Comparison of ENCODE assay signal across 8 mouse cellular contexts in genomic region chr14:124676506-124677177, GRCm38 (mm10). TPM values are rescaled to one million over a fixed set of nuclear protein-coding genes. Genes with fewer than 3 reads are reported as not detected.
DNase-seq lines count a peak whose midpoint lies in the region; ATAC-seq lines count a peak whose summit lies in the region.

TSS of gene Fgf14 (minus strand) at chr14:124677127.

- DNase-seq in heart, embryonic 10.5 days (ENCODE audit: low spot score), result no peak
- no peak for DNase-seq in heart, adult 9 months (ENCODE audit: low spot score in 2 of 2)
- peak; percentile 51 for DNase-seq in hindbrain, embryonic 11.5 days (ENCODE audit: low spot score)
- DNase-seq in urinary bladder, adult 18-20 months (ENCODE audit: low spot score in 2 of 2), result no peak
- no peak for DNase-seq in testis, postnatal 14 days (ENCODE audit: low spot score)

- H3K9ac ChIP-seq in hindbrain, embryonic 11.5 days (ENCODE audit: low read depth, low read length), result peak within 1 kb of the TSS; percentile 46
- no peak within 1 kb of the TSS for H3K9ac ChIP-seq in liver, embryonic 12.5 days

- no peaks in the 10 kb centered on the region for H3K36me3 ChIP-seq in heart, embryonic 10.5 days
- H3K36me3 ChIP-seq in hindbrain, embryonic 11.5 days (ENCODE audit: control insufficient read depth, insufficient read depth, low read length), result no peaks in the 10 kb centered on the region
- H3K36me3 ChIP-seq in liver, embryonic 12.5 days, result no peaks in the 10 kb centered on the region

- H3K4me3 ChIP-seq in heart, embryonic 10.5 days, result peak within 1 kb of the TSS; percentile 58
- peak within 1 kb of the TSS; percentile 60 for H3K4me3 ChIP-seq in brown adipose tissue, adult 24 weeks (ENCODE audit: insufficient read depth, low read depth, low read length)
- peak within 1 kb of the TSS; percentile 42 for H3K4me3 ChIP-seq in hindbrain, embryonic 11.5 days (ENCODE audit: low read depth, low read length)
- H3K4me3 ChIP-seq in liver, embryonic 12.5 days, result no peak within 1 kb of the TSS

- H3K4me2 ChIP-seq in hindbrain, embryonic 11.5 days (replicated peaks; ENCODE audit: low read depth, low read length), result peak within 1 kb of the TSS; percentile 61
- peak within 1 kb of the TSS; percentile 37; the same call in 1 of the 2 replicates for H3K4me2 ChIP-seq in liver, embryonic 12.5 days

- ATAC-seq in hindbrain, embryonic 11.5 days (ENCODE audit: low FRiP score), result no peak
- no peak for ATAC-seq in liver, embryonic 12.5 days
- no peak for ATAC-seq in CD4-positive, CD25-positive, alpha-beta regulatory T cell, adult 4 months

- WGBS in heart, embryonic 10.5 days, result 30% methylated on average over 12 of the region's 12 CpGs
- 10% methylated on average over 12 of the region's 12 CpGs for whole genome bisulfite sequencing in hindbrain, embryonic 11.5 days
- 34% methylated on average over 12 of the region's 12 CpGs for WGBS in liver, embryonic 12.5 days (ENCODE audit: insufficient replicate concordance)

- peaks cover 18% of the 10 kb centered on the region for H3K27me3 ChIP-seq in heart, embryonic 10.5 days (ENCODE audit: insufficient read depth, poor library complexity, severe bottlenecking)
- no peaks in the 10 kb centered on the region for H3K27me3 ChIP-seq in hindbrain, embryonic 11.5 days (ENCODE audit: control insufficient read depth, insufficient read depth, low read length)
- H3K27me3 ChIP-seq in liver, embryonic 12.5 days (replicated peaks), result peaks cover 24% of the 10 kb centered on the region

- H3K9me3 ChIP-seq in heart, embryonic 10.5 days, result no peaks in the 10 kb centered on the region
- H3K9me3 ChIP-seq in hindbrain, embryonic 11.5 days (ENCODE audit: control insufficient read depth, low read length), result no peaks in the 10 kb centered on the region
- no peaks in the 10 kb centered on the region for H3K9me3 ChIP-seq in liver, embryonic 12.5 days (replicated peaks)

- H3K27ac ChIP-seq in heart, embryonic 10.5 days, result 0 out of 2 replicates have a peak within 1 kb of the TSS, but pooled peaks have one; percentile 10
- H3K27ac ChIP-seq in brown adipose tissue, adult 24 weeks (replicated peaks; ENCODE audit: low read depth, low read length), result peak within 1 kb of the TSS; percentile 59
- no peak within 1 kb of the TSS for H3K27ac ChIP-seq in hindbrain, embryonic 11.5 days (ENCODE audit: low read depth, low read length)
- no peak within 1 kb of the TSS for H3K27ac ChIP-seq in liver, embryonic 12.5 days

- peaks cover 13% of the 10 kb centered on the region for H3K4me1 ChIP-seq in heart, embryonic 10.5 days
- no peaks in the 10 kb centered on the region for H3K4me1 ChIP-seq in brown adipose tissue, adult 24 weeks (ENCODE audit: control insufficient read depth, insufficient read depth, insufficient read length, low read length)
- H3K4me1 ChIP-seq in hindbrain, embryonic 11.5 days (replicated peaks; ENCODE audit: control insufficient read depth, insufficient read depth, low read length), result no peaks in the 10 kb centered on the region
- H3K4me1 ChIP-seq in liver, embryonic 12.5 days, result no peaks in the 10 kb centered on the region

RNA-seq across cellular contexts. Expression of gene Fgf14, which starts in this region (rescaled TPM):
- 0.44 and 1.4 TPM in 2 replicates for polyA plus RNA-seq in heart, embryonic 10.5 days (2016; fragmentation: Nextera tagmentation; extraction: Ambion mirVana)
- polyA plus RNA-seq in brown adipose tissue, adult 24 weeks (2012; ENCODE audit: insufficient read depth, insufficient read length, missing spikeins), result 4.5 and 4.8 TPM in 2 replicates
- polyA plus RNA-seq in hindbrain, embryonic 11.5 days (2014; fragmentation: Nextera tagmentation; extraction: Ambion mirVana), result 5.6 and 8.3 TPM in 2 replicates
- polyA plus RNA-seq in liver, embryonic 12.5 days (2016; fragmentation: Nextera tagmentation; extraction: Ambion mirVana), result 0.06 TPM in 1 of 2 replicates, not detected in the other
- not detected for polyA plus RNA-seq in CD4-positive, CD25-positive, alpha-beta regulatory T cell, adult 4 months (2017; shearing (Covaris generic))

Comparison
In these comparisons a context has a peak if more than half of its experiments do, and no peak if none do; other contexts are left out.
1. H3K27ac ChIP-seq: peak in heart, embryonic 10.5 days (single experiment) and brown adipose tissue, adult 24 weeks (single experiment); none in hindbrain, embryonic 11.5 days (single experiment) and liver, embryonic 12.5 days (single experiment).